Mouse (Mus musculus) heart, adult 2 months (tissue): ENCODE data around the gene Serpina3c. TPM values are rescaled to one million over a fixed set of nuclear protein-coding genes. Genes with fewer than 3 reads are reported as not detected.

Experiments used
- DNase-seq, 2 experiments: peaks; one replicate each; pipeline ENCODE4 v3.0.0; 2021
- H3K27ac ChIP-seq: fragments of 200-600 bp; 2 replicates; pipeline ENCODE4 v1.8.1; 2022
- H3K27me3 ChIP-seq: fragments of 200-500 bp; 2 replicates; pipeline ENCODE4 v1.6.1; 2012; ENCODE audit warnings: mild to moderate bottlenecking, low read length, inconsistent platforms, mixed read lengths; ENCODE audit not compliant: control insufficient read depth, insufficient read depth
- H3K36me3 ChIP-seq: fragments of 200-500 bp; 2 replicates; pipeline ENCODE4 v1.6.1; 2012; ENCODE audit warnings: low read length, inconsistent platforms; ENCODE audit not compliant: control insufficient read depth, insufficient read depth
- H3K4me1 ChIP-seq: fragments of 200-500 bp; 2 replicates; pipeline ENCODE4 v1.6.1; 2011; ENCODE audit warnings: low read length; ENCODE audit not compliant: control insufficient read depth, insufficient read depth
- H3K4me3 ChIP-seq: fragments of 200-600 bp; 2 replicates; pipeline ENCODE4 v1.8.1; 2022
- H3K79me2 ChIP-seq: fragments of 200-500 bp; replicated peaks from 2 replicates; pipeline ENCODE4 v1.6.1; 2012; ENCODE audit warnings: mild to moderate bottlenecking, inconsistent platforms, low read length, moderate library complexity, mixed read lengths; ENCODE audit not compliant: control insufficient read depth, insufficient read depth
- H3K9ac ChIP-seq: fragments of 200-500 bp; 2 replicates; pipeline ENCODE4 v1.6.1; 2012; ENCODE audit warnings: low read depth, mild to moderate bottlenecking, control low read depth, inconsistent platforms, low read length, mixed read lengths
- CTCF ChIP-seq: fragments of 200-600 bp; IDR thresholded peaks from 2 replicates; pipeline ENCODE4 v1.8.1; 2022; ENCODE audit warnings: antibody characterized with exemption, mild to moderate bottlenecking, moderate library complexity
- EP300 ChIP-seq: fragments of 200-500 bp; IDR thresholded peaks from 2 replicates; pipeline ENCODE4 v1.6.1; 2011; ENCODE audit warnings: low read depth, low read length, control low read depth; ENCODE audit not compliant: insufficient read depth
- POLR2A ChIP-seq: fragments of 200-500 bp; IDR thresholded peaks from 2 replicates; pipeline ENCODE4 v1.6.1; 2011; ENCODE audit warnings: mild to moderate bottlenecking, low read depth, low read length, control low read depth; ENCODE audit not compliant: insufficient read depth
- WGBS: fragments of 180-500 bp; shearing (Covaris S2); methylation state at CpG from one replicate; pipeline ENCODE4 v1.1.7; 2018; 5-methylcytosine and 5-hydroxymethylcytosine counted together
- intact Hi-C: fragments of 180-260 bp; cut with DNase I; formaldehyde crosslinking; loops from one replicate; pipeline ENCODE4 v1.15.1; 2025
- polyA plus RNA-seq: library from polyadenylated mRNA; depleted of rRNA; stranded (reverse); fragments of >200 nt; gene quantifications from 2 replicates; pipeline ENCODE4 v1.2.3, GENCODE M21; 2012
- total RNA-seq, 2 experiments: library from RNA; stranded (reverse); gene quantifications; 2 replicates each; pipeline ENCODE4 v1.2.3; 2021

Serpina3c gene
- total and polyA plus RNA-seq, 3 experiments, result 0.45 to 1.5 (median 1.3) TPM

GRCm38 (mm10) chr12:104178577-104178976, 24.9 kb upstream of the Serpina3c start:
- H3K27ac ChIP-seq, result no peak overlapping the region
- no peak for DNase-seq
- H3K79me2 ChIP-seq, result no peaks in the 10 kb centered on the region
- peaks cover 1% of the 10 kb centered on the region; the same call in 1 of the 2 replicates for H3K4me1 ChIP-seq
- no peak overlapping the region for H3K4me3 ChIP-seq
- intact Hi-C loops, result loop anchor here (10.0 kb wide), 1 partner anchor 184 kb away; no protein-coding TSS in a partner anchor
- H3K27me3 ChIP-seq, result no peaks in the 10 kb centered on the region
- H3K36me3 ChIP-seq, result peaks cover 2% of the 10 kb centered on the region; the same call in 1 of the 2 replicates
- H3K9ac ChIP-seq, result no peak overlapping the region
- no peak for TF ChIP-seq POLR2A
- no peak for TF ChIP-seq EP300
- TF ChIP-seq CTCF, result peak; percentile 28

- Histone ChIP-seq H3K4me3 (no peak overlapping the region), H3K36me3 (peaks cover 2% of the 10 kb centered on the region; the same call in 1 of the 2 replicates), H3K9ac (no peak overlapping the region), H3K27ac (no peak overlapping the region), H3K79me2 (no peaks in the 10 kb centered on the region), H3K27me3 (no peaks in the 10 kb centered on the region), H3K4me1 (peaks cover 1% of the 10 kb centered on the region; the same call in 1 of the 2 replicates)
- DNase-seq, result no peak
- TF ChIP-seq EP300 (no peak), POLR2A (no peak), CTCF (no peak)
- intact Hi-C loops, result loop anchor here (10.0 kb wide), 1 partner anchor 181 kb away; no protein-coding TSS in a partner anchor
- WGBS, result 86% methylated on average over 3 of the region's 3 CpGs
Measured at GRCm38 (mm10) chr12:104175636-104176035, 22.0 kb upstream of the Serpina3c start.

GRCm38 (mm10) chr12:104174747-104175146, 21.1 kb upstream of the Serpina3c start:
- peaks cover 2% of the 10 kb centered on the region; the same call in 1 of the 2 replicates for H3K36me3 ChIP-seq
- DNase-seq, result peak; percentile 37 to 62
- intact Hi-C loops, result loop anchor here (10.0 kb wide), 1 partner anchor 180 kb away; no protein-coding TSS in a partner anchor
- WGBS, result 21% methylated on average over 3 of the region's 3 CpGs
- H3K4me1 ChIP-seq, result peaks cover 1% of the 10 kb centered on the region; the same call in 1 of the 2 replicates
- H3K4me3 ChIP-seq, result no peak overlapping the region
- H3K9ac ChIP-seq, result no peak overlapping the region
- H3K27me3 ChIP-seq, result no peaks in the 10 kb centered on the region
- TF ChIP-seq CTCF (no peak), EP300 (no peak), POLR2A (no peak)
- H3K27ac ChIP-seq, result peak overlapping the region; percentile 61
- H3K79me2 ChIP-seq, result no peaks in the 10 kb centered on the region

GRCm38 (mm10) chr12:104153041-104153645, 527 bp downstream of the Serpina3c start:
- intact Hi-C loops, result no loop called here
- Histone ChIP-seq H3K27me3 (no peaks in the 10 kb centered on the region), H3K27ac (no peak overlapping the region), H3K79me2 (no peaks in the 10 kb centered on the region), H3K4me1 (no peaks in the 10 kb centered on the region), H3K36me3 (no peaks in the 10 kb centered on the region), H3K9ac (no peak overlapping the region), H3K4me3 (no peak overlapping the region)
- no peak for DNase-seq
- TF ChIP-seq CTCF (no peak), POLR2A (no peak), EP300 (no peak)
- 56% methylated on average over 3 of the region's 3 CpGs for WGBS

- Histone ChIP-seq H3K36me3 (no peaks in the 10 kb centered on the region), H3K4me1 (no peaks in the 10 kb centered on the region), H3K4me3 (no peak overlapping the region), H3K27me3 (no peaks in the 10 kb centered on the region), H3K79me2 (no peaks in the 10 kb centered on the region), H3K9ac (no peak overlapping the region), H3K27ac (no peak overlapping the region)
- no peak for DNase-seq
- 21% methylated on average over 2 of the region's 2 CpGs for WGBS
- intact Hi-C loops, result no loop called here
- no peak for TF ChIP-seq CTCF
- no peak for TF ChIP-seq EP300
- no peak for TF ChIP-seq POLR2A
Measured at GRCm38 (mm10) chr12:104151989-104152388, 1.7 kb downstream of the Serpina3c start.

- Histone ChIP-seq H3K4me3 (no peak overlapping the region), H3K4me1 (no peaks in the 10 kb centered on the region; the same call in 1 of the 2 replicates), H3K79me2 (no peaks in the 10 kb centered on the region), H3K36me3 (no peaks in the 10 kb centered on the region), H3K9ac (no peak overlapping the region), H3K27ac (no peak overlapping the region), H3K27me3 (no peaks in the 10 kb centered on the region)
- DNase-seq, result no peak
- TF ChIP-seq EP300 (no peak), POLR2A (no peak), CTCF (no peak)
- intact Hi-C loops, result loop anchor here (5.0 kb wide), 1 partner anchor 247 kb away; no protein-coding TSS in a partner anchor
- 90% methylated on average over 2 of the region's 2 CpGs for WGBS
Measured at GRCm38 (mm10) chr12:104145571-104145970, 8.1 kb downstream of the Serpina3c start.
